Mouse (Mus musculus) spleen, postnatal 14 days (tissue): ENCODE measurements around the gene Cpne2.

Experiments used
- DNase-seq, 2 experiments: peaks; one replicate each; pipeline ENCODE4 v3.0.0; 2021 to 2022; ENCODE audit warnings: low spot score in 2 of 2

The Cpne2 gene

DNA sequence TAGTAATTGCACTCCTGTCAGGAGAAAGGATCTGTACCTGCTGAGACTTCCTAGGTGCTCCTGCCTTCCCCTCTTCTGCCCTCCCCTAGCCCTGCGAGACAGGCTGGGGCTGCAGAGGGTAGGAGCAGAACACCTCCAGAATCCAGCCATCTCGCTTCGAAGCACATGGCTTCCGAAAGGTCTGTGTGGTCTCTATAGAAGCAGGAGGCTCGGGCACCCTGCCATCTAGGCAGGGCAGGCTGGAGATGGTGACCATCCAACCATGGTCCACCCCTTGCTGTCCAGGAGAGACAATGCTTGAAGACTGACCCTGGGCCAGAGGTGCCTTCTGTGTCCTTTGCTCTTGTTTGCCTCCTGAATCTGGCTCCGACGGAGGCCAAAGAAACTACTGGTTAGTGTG is 2.8 kb downstream of the Cpne2 start:
- DNase-seq: no peak

DNA sequence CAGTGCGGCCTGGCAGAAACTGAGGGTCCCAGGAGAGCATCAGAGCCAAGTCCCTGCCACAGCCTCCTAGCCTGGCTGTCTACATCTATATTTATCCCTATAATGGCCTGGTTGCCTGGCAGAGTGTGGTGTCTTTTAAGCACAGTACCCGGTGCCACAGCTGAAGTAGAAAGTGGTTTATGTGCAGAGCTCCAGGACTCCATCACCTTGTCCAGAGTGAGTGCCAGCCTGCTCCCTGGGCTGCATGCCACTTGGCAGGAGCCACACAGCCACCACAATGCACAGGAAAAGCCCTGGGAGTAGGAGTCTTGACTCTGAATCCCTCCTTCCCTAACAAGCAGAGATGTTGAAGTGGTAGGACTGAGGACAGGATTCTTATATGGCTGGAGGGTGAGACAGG is 4.7 kb downstream of the Cpne2 start:
- DNase-seq: no peak

DNA sequence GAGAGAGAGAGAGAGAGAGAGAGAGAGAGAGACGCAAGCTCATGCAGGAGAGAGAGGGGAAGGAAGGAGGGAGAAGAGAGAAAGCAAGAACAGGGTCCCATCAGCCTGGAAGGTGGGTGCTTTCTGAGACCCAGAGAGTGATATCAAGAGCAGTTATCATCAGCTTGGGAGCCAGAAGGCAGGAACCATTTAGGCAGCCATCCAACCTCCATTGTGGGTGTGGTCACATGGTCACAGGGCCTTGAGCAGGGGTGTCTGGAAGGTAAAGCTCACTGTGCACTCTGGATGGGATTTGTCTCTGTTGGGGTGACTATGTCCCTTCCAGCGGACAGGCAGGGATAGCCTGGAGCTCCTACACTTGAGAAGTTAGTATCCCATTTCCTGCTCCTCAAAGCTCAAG is 7.2 kb downstream of the Cpne2 start:
- no peak for DNase-seq

DNA sequence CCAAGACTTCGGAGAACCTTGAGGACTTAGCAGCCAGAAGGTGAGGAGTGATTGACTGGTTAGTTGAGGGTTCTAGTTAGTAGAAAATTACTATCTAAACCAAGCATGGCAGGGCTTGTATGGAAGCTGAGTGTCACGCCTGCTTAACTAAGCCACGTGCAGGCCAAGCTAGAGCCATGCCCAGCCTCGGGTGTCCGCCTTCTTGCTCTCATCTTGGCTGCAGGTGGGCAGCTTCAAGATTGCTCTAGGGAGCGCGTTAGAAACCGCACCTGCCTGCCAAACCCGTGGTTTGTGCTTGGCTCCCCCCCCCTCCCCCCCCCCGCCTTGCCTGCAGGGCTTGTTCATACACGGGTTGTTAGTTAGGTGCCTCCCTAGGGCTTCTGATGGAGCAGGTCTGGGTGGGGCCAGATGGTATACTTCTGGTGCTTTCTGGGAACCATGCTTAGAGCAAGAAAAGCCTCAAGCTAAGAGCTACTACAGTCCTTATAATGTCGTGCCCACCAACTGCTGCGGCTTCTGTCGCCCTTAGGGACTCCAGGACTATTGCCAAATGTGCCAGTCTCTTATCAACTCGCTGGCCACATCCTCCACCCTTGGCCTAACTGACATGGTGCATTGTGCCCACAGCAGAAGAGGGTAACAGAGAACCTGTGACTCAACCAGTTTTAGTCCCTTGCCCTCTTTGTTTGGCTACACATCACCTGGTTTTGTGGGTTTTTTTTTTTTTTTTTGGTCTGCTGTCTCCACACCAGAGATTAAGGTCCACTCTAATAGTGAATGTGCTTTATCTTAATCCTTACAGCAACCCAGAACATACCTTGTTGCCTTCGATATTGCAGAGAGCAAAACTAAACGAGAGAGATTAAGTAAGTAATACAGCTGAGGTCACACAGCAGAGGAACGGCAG is 8.4 kb downstream of the Cpne2 start:
- DNase-seq: no peak

DNA sequence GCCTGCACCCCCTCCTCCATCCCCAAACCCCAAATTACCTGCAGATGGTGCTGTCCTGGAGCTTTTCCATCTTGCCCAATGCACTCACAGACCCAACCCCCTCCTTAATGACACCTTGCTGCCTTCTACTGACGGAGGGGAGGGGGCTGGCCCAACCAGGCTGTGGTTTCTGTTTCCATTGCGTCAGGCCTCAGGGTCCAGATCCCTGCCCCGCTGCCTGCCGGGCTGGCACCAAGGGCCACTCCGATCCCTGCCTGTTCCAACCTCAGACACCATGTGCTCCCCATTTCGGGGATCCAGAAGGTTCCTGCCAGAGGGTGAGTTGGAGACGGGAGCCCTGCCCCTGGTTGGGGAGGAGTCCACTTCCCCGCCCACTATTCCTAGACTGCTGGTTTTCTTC is 11.2 kb downstream of the Cpne2 start:
- no peak for DNase-seq

DNA sequence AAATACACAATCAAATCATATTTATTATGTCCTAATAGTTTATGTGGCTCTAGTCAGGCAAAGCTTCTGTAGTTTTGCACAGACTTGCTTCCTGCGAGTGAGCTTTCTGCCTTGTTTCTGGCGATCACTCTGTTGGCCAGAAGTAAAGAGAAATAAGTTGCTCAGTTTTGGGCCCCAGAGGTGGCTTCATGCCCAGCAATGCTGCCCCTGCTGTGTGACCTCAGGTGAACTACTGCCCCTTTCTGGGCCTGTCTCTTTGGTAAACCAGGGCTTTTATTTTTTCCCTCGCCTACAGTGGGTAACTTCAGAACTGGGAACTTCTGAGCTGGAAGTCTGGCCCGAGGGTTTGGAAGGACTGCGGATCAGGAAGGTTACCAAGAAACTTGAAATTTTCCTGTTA is 16.3 kb downstream of the Cpne2 start:
- DNase-seq: no peak

- DNase-seq: no peak
Measured at GRCm38 (mm10) chr8:94549482-94549881, 16.7 kb downstream of the Cpne2 start.

DNA sequence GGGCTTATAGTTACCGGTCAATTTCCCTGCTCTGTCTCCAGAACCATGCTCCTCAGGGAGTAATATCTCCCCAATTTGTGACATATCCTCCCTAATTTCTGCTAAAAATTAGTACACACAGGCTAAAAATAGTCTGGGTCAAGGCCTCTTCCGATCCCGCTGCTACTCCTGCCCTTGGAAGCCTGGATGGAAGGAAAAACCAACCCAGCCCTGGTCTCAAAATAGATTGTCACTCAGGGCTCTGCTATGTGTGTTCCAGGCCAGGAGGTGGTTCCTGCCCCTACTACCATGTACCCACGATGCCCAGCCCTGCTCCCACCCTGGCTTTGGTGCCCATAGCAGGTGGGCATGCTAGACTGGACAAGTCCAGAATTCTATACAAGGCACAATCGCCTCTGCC is 17.2 kb downstream of the Cpne2 start:
- no peak for DNase-seq

DNA sequence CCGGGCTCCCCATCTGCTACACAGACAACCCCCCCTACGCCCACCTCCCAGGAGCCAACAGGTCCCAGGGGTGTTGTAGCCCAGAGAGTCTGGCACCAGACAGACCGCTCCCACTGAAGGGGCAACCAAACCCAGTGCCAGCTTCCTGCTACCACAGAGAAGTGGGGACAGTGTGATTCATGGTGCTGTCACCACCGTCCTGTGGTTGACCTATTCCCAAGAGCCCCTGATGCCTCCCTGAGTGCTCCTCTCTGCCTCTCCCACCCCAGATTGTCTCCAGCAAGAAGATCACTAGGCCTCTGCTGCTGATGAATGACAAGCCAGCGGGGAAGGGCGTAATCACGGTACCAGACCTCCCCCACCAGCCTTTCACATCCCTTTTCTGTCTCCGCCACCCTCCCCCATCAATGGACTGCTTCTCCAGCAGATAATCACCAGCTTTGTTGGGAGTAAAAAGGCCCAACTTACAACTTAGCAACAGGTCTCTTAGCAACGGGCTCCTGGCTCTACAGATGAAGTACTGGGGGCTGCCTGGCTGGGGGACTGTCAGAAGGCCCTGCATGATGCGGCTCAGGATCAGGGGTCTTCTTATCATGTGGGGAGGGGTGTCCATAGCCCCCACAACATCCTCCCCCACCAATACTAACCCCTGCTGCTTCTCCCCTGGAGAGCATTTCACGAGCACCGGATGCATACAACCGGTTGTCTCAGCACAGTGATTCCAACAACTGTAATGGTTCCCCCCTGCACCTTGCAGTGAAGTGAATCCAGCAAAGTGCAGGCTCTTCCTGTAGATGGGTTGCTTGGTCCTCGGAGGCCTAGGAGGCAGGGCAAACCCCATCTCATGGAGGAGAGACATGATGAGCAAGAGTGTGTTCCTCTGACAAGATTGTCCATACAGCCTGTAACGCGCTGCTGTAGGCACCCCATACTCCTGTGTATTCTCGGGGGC is 19.0 kb downstream of the Cpne2 start:
- DNase-seq: peak in 1 of 2 experiments; percentile 17

- DNase-seq: no peak
Measured at GRCm38 (mm10) chr8:94552696-94553095, 19.9 kb downstream of the Cpne2 start.

GRCm38 (mm10) chr8:94557281-94557680 is 24.5 kb downstream of the Cpne2 start:
- no peak for DNase-seq

DNA sequence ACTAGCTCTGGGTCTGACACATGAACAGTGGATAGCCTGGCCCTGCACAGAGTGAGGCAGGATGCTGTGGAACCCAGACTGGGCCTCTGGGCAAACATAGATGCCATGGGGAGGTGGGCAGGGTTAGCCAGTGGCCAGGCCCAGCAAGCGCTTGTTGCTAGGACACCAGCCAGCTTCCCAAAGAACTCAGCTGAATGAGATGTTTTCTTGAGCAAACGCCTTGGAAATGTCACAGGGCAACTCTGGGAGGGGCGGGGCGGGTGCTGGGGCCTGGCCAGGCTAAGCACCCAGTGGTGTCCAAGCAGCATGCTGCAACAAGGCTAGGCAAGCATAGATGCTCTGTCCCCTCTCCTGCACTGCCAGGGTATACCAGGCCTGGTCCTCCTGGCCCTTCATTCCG is 28.5 kb downstream of the Cpne2 start:
- no peak for DNase-seq

DNA sequence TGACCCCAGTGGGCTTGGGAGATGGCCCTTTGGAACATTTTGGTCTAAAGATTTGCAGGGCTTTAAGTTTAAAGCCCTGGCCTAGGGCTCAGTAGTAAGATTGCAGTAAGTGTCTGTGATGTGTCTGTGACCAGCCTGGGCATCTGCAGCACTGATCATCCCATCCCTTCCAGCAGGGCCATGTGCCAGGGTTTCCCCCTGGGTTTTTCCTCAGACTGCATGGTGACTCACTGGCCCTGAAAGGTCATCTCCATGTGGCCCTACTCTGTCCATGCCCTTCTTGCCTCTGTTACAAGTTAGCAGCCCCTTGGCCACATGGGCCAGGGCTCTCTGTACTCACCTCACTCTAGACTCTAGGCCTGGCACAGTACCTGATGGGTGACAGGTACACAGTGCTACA is 31.6 kb downstream of the Cpne2 start:
- DNase-seq: no peak

GRCm38 (mm10) chr8:94566033-94566432 is 33.2 kb downstream of the Cpne2 start:
- no peak for DNase-seq

DNA sequence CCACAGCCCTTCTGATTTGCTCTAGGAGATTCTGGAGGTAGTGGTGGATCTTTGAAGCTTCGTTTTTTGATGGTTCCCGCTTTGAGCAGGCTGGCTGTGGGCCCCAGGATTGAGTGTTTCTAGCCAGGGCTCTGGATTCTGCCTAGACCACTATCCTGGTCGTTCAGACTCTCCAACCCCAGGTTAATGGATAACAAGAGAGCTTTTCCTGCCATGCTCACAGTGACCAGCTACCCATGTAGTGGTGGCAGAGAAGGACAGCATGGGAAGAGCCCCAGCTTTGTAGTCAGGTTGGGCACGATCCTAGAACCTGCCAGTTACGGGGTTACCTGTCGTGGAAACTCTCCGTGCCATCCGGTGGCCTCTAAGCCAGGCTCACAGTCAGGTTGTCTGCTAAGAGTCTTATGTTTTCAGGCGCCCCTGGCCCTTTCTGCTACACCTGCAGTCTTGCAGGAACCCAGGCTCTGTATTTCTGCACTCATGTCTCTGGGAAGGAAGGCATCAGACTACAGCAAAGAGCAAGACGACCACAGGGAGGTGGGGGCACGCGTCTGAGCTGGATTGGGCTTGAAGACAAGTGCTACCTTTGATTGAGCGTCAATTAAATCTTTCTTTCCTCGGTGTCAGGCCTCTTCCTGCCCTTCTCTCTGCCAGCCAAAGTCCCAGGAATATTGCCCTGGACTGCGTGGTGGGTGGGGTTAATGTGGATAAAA is 33.8 kb downstream of the Cpne2 start:
- DNase-seq: no peak

GRCm38 (mm10) chr8:94567159-94567849 is 34.5 kb downstream of the Cpne2 start:
- DNase-seq: no peak

DNA sequence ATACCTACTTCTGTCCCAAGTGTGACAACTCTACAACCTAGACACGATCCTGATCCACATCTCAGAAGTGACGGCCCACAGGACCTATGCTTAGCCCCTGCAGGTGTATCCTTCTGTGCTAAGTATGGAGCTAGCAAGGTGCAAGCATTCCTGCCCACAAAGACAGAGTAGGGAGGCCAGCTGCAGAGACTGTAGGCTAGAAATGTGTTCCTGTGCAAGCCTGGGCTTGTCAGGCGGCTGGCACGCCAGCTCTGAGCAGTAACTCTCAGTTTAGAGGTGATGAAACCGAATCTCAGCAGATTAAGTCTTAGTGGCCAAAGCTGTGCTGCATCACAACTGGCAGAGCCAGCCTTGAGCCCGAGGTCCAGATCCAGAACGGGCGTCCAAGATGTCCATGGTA is 35.3 kb downstream of the Cpne2 start:
- DNase-seq: no peak

DNA sequence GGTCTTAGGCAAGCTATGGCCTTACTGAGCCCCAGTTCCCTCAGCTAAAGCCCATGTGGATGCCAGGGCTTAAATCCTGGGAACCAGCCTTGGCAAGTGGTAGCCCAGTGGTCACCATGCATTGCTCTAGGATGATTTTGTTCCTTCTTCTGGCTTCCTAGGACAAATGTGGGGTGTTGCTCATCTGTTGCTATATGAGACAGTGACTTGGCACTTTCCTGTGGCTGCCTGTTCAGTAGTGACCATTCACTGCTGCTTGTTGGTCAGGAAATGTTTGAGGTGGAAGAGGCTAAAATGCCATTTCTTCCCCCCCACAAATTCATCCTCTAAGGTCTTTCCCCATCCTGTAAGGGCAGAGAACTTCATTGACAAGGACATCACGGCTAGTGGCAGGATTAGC is 36.6 kb downstream of the Cpne2 start:
- no peak for DNase-seq

GRCm38 (mm10) chr8:94571896-94572295 is 39.1 kb downstream of the Cpne2 start:
- DNase-seq: no peak

DNA sequence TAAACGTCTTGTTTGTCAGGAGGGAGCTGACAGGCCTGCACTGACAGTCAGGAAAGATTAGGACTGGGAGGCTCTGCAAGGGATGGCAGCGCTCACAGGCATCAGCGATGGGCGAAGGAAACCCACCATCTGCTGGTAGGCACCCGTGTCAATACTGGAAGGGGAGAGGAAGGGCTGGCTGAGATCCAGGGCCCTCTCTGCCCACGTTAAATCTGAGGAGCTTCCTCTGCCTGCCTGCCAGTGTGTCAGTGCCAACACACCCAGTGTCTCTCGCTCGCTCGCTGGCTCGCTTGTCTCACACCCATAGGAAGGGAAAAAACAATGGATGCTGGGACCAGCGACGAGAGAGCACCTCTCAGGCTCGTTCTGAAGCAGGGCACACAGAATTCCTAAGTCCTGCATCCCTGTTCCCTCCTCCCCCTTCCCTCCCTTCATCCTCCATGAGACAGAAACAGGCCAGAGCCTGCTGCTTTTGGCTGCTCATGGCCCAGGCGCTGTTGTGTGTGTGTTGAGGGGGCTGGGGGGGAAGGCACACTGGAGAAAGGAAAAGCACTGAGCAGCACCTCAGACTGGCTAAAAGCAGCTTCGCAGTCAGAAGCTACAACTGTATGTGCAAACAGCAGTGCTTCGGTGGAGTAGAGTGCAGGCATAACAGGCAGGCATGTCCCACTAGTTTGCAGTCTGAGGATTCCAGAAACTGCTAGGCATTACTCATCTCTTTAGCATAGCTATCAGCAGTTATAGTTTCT is 41.5 kb downstream of the Cpne2 start:
- DNase-seq: no peak

DNA sequence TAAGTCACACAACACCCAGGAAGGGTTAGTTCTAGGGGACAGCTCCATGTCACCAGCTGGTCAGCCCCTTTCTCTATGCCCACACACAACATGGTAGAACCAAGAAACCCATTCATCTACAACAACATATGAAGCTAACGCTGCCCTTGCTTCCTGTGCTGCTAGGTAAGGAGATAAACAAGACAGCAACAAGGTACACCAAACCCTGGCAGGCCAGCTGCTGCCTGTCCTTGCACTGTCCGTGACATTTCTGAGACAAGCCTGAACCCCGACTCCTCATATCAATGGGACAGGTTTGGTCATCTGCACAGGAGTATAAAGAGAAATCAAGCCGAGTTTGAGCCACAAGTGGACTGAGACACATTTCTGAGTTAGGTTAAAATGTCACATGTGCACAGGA is 42.4 kb downstream of the Cpne2 start:
- DNase-seq: no peak
